Mouse (Mus musculus) midbrain, embryonic 13.5 days (tissue): Measurements from ENCODE around the gene Rftn1. TPM values are rescaled to one million over a fixed set of nuclear protein-coding genes. Genes with fewer than 3 reads are reported as not detected.

Source experiments
- ATAC-seq: fragments of 200-750 bp; cut with Nextera tagmentation; 2 replicates; pipeline ENCODE4 v1.8.0; 2017; ENCODE audit warnings: mild to moderate bottlenecking, moderate TSS enrichment, moderate library complexity
- H3K27ac ChIP-seq: fragments of 300-500 bp; sonication (generic); 2 replicates; pipeline ENCODE4 v1.5.1; 2015; ENCODE audit warnings: inconsistent platforms, mild to moderate bottlenecking, moderate library complexity
- H3K27me3 ChIP-seq: fragments of 300-500 bp; sonication (generic); 2 replicates; pipeline ENCODE4 v1.6.1; 2015; ENCODE audit warnings: mild to moderate bottlenecking, inconsistent platforms
- H3K36me3 ChIP-seq: fragments of 300-500 bp; sonication (generic); 2 replicates; pipeline ENCODE4 v1.6.1; 2015; ENCODE audit warnings: mild to moderate bottlenecking, inconsistent platforms
- H3K4me1 ChIP-seq: fragments of 300-500 bp; sonication (generic); replicated peaks from 2 replicates; pipeline ENCODE4 v1.6.1; 2015; ENCODE audit warnings: inconsistent platforms
- H3K4me2 ChIP-seq: fragments of 300-500 bp; sonication (generic); replicated peaks from 2 replicates; pipeline ENCODE4 v1.6.1; 2015; ENCODE audit warnings: moderate library complexity, mild to moderate bottlenecking, inconsistent platforms
- H3K4me3 ChIP-seq: fragments of 300-500 bp; sonication (generic); replicated peaks from 2 replicates; pipeline ENCODE4 v1.5.1; 2015; ENCODE audit warnings: mild to moderate bottlenecking, inconsistent platforms
- H3K9ac ChIP-seq: fragments of 300-500 bp; sonication (generic); replicated peaks from 2 replicates; pipeline ENCODE4 v1.6.1; 2015; ENCODE audit warnings: mild to moderate bottlenecking, inconsistent platforms
- H3K9me3 ChIP-seq: fragments of 300-500 bp; sonication (generic); 2 replicates; pipeline ENCODE4 v1.6.1; 2016; ENCODE audit warnings: mild to moderate bottlenecking, inconsistent platforms
- WGBS: fragments of 180-500 bp; shearing (Covaris S2); methylation state at CpG from one replicate; pipeline ENCODE4 v1.1.7; 2015; 5-methylcytosine and 5-hydroxymethylcytosine counted together
- polyA plus RNA-seq: library from polyadenylated mRNA; unstranded; fragments of >200 nt; fragmentation: Nextera tagmentation; extraction: Ambion mirVana; gene quantifications from 2 replicates; pipeline ENCODE4 v1.2.1, GENCODE M21; 2015

Gene Rftn1
- polyA plus RNA-seq, 1 experiment from 2014 or later: 10.9 TPM

- 94% methylated on average over 6 of the region's 6 CpGs for WGBS
- H3K9me3 ChIP-seq: no peaks in the 10 kb centered on the region
- H3K4me3 ChIP-seq: no peak overlapping the region
- H3K36me3 ChIP-seq: no peaks in the 10 kb centered on the region
- H3K9ac ChIP-seq: no peak overlapping the region
- 0 out of 2 replicates have a peak, but pooled peaks cover 5% of the 10 kb centered on the region for H3K4me1 ChIP-seq
- H3K4me2 ChIP-seq: no peak overlapping the region
- ATAC-seq: no peak
- H3K27me3 ChIP-seq: no peaks in the 10 kb centered on the region
- H3K27ac ChIP-seq: no peak overlapping the region
Measured at GRCm38 (mm10) chr17:50078749-50079148, 111.7 kb downstream of the Rftn1 start.

- H3K27ac ChIP-seq: no peak overlapping the region
- no peak overlapping the region for H3K4me3 ChIP-seq
- H3K9me3 ChIP-seq: no peaks in the 10 kb centered on the region
- no peak overlapping the region for H3K9ac ChIP-seq
- no peaks in the 10 kb centered on the region for H3K36me3 ChIP-seq
- H3K4me2 ChIP-seq: no peak overlapping the region
- no peak for ATAC-seq
- 0 out of 2 replicates have a peak, but pooled peaks cover 6% of the 10 kb centered on the region for H3K4me1 ChIP-seq
- 94% methylated on average over 23 of the region's 23 CpGs for WGBS
- H3K27me3 ChIP-seq: no peaks in the 10 kb centered on the region
Measured at GRCm38 (mm10) chr17:50072982-50073965, 117.2 kb downstream of the Rftn1 start.

GRCm38 (mm10) chr17:50071602-50071988, 118.9 kb downstream of the Rftn1 start:
- Histone ChIP-seq H3K9me3 (no peaks in the 10 kb centered on the region), H3K27me3 (no peaks in the 10 kb centered on the region), H3K36me3 (no peaks in the 10 kb centered on the region), H3K9ac (no peak overlapping the region), H3K27ac (no peak overlapping the region), H3K4me3 (no peak overlapping the region), H3K4me1 (0 out of 2 replicates have a peak, but pooled peaks cover 6% of the 10 kb centered on the region), H3K4me2 (no peak overlapping the region)
- ATAC-seq: no peak
- WGBS: 88% methylated on average over 6 of the region's 6 CpGs

- 87% methylated on average over 7 of the region's 7 CpGs for WGBS
- no peaks in the 10 kb centered on the region for H3K9me3 ChIP-seq
- H3K4me2 ChIP-seq: no peak overlapping the region
- H3K27me3 ChIP-seq: no peaks in the 10 kb centered on the region
- no peak overlapping the region for H3K4me3 ChIP-seq
- ATAC-seq: no peak
- no peak overlapping the region for H3K27ac ChIP-seq
- no peaks in the 10 kb centered on the region for H3K36me3 ChIP-seq
- 0 out of 2 replicates have a peak, but pooled peaks cover 6% of the 10 kb centered on the region for H3K4me1 ChIP-seq
- no peak overlapping the region for H3K9ac ChIP-seq
Measured at GRCm38 (mm10) chr17:50070822-50071601, 119.5 kb downstream of the Rftn1 start.

- Histone ChIP-seq H3K27ac (no peak overlapping the region), H3K9ac (no peak overlapping the region), H3K4me3 (no peak overlapping the region), H3K9me3 (no peaks in the 10 kb centered on the region), H3K4me1 (0 out of 2 replicates have a peak, but pooled peaks cover 6% of the 10 kb centered on the region), H3K27me3 (no peaks in the 10 kb centered on the region), H3K36me3 (no peaks in the 10 kb centered on the region), H3K4me2 (no peak overlapping the region)
- ATAC-seq: no peak
- 68% methylated on average over 10 of the region's 10 CpGs for WGBS
Measured at GRCm38 (mm10) chr17:50069897-50070636, 120.4 kb downstream of the Rftn1 start.

GRCm38 (mm10) chr17:50069205-50069604, 121.3 kb downstream of the Rftn1 start:
- 89% methylated on average over 5 of the region's 5 CpGs for WGBS
- no peak for ATAC-seq
- no peak overlapping the region for H3K4me2 ChIP-seq
- H3K4me1 ChIP-seq: 0 out of 2 replicates have a peak, but pooled peaks cover 6% of the 10 kb centered on the region
- no peak overlapping the region for H3K4me3 ChIP-seq
- no peaks in the 10 kb centered on the region for H3K9me3 ChIP-seq
- no peaks in the 10 kb centered on the region for H3K36me3 ChIP-seq
- no peaks in the 10 kb centered on the region for H3K27me3 ChIP-seq
- no peak overlapping the region for H3K27ac ChIP-seq
- no peak overlapping the region for H3K9ac ChIP-seq

GRCm38 (mm10) chr17:50068681-50069138, 121.8 kb downstream of the Rftn1 start:
- H3K27me3 ChIP-seq: no peaks in the 10 kb centered on the region
- no peaks in the 10 kb centered on the region for H3K36me3 ChIP-seq
- no peak overlapping the region for H3K9ac ChIP-seq
- no peak for ATAC-seq
- WGBS: 94% methylated on average over 10 of the region's 10 CpGs
- no peak overlapping the region for H3K27ac ChIP-seq
- 0 out of 2 replicates have a peak, but pooled peaks cover 6% of the 10 kb centered on the region for H3K4me1 ChIP-seq
- H3K9me3 ChIP-seq: no peaks in the 10 kb centered on the region
- no peak overlapping the region for H3K4me2 ChIP-seq
- H3K4me3 ChIP-seq: no peak overlapping the region

- Histone ChIP-seq H3K4me2 (no peak overlapping the region), H3K36me3 (no peaks in the 10 kb centered on the region), H3K9ac (no peak overlapping the region), H3K27ac (no peak overlapping the region), H3K9me3 (no peaks in the 10 kb centered on the region), H3K27me3 (no peaks in the 10 kb centered on the region), H3K4me1 (0 out of 2 replicates have a peak, but pooled peaks cover 6% of the 10 kb centered on the region), H3K4me3 (no peak overlapping the region)
- 87% methylated on average over 5 of the region's 5 CpGs for WGBS
- ATAC-seq: no peak
Measured at GRCm38 (mm10) chr17:50067774-50068680, 122.4 kb downstream of the Rftn1 start.

GRCm38 (mm10) chr17:50066822-50067713, 123.4 kb downstream of the Rftn1 start:
- no peaks in the 10 kb centered on the region for H3K9me3 ChIP-seq

More at GRCm38 (mm10) chr17:50066822-50067713, 123.4 kb downstream of the Rftn1 start:
- no peak overlapping the region for H3K4me2 ChIP-seq
- 0 out of 2 replicates have a peak, but pooled peaks cover 6% of the 10 kb centered on the region for H3K4me1 ChIP-seq
- no peaks in the 10 kb centered on the region for H3K27me3 ChIP-seq
- ATAC-seq: no peak
- no peak overlapping the region for H3K4me3 ChIP-seq
- H3K9ac ChIP-seq: no peak overlapping the region
- no peaks in the 10 kb centered on the region for H3K36me3 ChIP-seq
- no peak overlapping the region for H3K27ac ChIP-seq
- 79% methylated on average over 8 of the region's 8 CpGs for WGBS
